Mouse (Mus musculus) retina, adult 2 months (tissue): Measurements from ENCODE around the gene Arl15.

ENCODE experiments used
- DNase-seq: peaks from one replicate; pipeline ENCODE4 v3.0.0-alpha.2; 2012; ENCODE audit warnings: low read depth, low spot score

Gene Arl15

DNA sequence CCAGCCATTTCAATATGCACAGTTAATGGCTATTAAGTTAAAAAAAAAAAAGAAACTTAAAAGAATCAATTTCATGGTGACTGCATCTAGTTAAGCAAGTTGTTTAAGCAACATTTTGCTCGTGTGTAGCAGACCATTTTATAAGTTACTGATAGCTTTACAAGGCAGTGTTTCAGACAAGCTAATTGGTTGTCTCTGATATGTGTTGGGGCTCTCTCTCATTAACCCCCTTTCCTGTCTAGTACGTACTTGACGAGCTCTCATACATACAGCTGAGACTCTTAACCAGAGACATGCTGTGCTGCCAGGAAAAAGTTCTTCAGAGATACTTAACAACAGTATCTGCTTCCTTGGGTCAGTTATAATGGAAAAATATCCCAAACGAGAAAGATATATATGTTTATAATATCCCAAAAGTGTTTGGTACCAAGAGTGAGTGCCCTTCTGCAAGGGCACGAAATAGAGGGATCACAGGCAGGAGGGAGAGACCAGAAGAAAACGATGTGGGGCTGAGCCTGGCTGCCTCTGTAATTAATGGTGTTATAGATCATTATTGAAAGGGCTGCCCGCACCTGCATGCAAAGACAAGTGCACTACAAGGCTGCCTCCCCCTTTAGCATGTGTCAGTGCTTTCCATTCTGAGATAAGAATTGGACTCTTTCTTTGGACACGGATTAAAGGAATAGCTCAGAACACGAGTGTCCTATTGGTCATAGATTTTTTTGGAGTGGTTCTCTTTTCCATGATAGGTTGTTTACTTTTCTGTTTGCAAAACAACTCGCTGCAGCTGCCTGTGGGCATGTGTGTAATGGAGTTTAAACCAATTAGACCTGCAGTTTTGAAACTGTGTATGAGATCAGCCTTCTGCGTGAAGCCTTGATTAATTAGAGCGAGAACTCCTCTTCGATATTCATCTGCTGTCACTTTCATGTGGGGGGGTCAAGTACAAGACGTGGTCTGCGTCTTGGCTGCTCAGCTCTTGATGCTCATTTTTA is 350.0 kb downstream of the Arl15 start:
- DNase-seq, result no peak

DNA sequence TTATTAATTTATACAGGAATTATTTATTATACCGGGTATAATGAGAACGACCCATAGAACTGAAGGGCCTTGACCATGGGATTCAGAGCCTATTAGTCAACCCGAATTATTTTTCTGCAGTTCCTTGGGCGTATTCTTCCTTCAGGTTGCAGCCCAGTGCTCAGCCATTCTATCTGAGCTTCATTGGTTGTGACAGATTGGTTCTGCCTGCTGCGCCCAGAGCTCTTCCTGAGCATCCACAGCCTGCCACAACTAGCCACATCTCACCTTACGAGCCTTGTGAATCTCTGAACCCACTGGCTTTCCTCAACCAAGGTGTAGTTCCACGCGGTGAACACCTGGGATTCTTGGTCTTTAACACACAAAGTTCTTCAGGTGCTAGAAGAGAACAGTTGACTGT is 350.9 kb downstream of the Arl15 start:
- DNase-seq, result no peak

DNA sequence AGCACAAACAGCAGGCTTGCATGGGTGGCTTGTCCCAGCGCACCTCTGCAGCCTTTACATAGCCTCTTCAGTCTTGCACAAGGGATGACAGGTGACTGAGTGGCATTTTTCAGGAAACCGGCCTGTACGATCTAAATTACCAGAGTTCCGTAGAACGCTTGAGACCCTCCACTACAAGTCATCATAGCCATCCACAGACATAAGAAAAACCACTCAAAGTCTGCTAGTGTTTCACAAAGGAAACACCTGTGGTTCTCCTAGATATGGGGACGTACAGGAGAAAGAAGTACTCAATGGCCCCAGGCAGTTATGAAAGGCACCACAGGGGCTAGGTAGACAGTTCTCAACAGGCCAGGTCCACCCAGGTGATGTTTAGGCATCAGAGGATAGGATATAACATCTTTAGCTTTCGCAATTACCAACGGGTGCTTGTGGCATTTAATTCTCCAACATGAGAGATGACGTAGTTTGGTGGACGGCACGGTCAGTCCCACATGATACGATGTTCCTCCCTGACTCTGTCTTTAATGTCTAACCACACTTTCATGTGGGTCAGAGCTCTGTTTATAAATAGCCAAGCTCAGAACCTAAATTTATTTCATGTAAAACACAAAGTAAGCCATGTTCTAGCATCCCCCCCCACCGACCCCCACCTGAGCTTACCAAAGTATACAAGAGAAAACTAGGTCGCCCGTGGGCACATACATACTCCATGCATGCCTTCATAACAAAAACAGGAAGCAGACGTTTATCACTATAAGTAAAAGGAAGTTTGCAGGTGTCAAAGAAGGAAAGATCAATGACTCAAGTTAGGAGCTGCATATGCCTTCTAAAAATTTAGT is 356.8 kb downstream of the Arl15 start:
- DNase-seq, result no peak

DNA sequence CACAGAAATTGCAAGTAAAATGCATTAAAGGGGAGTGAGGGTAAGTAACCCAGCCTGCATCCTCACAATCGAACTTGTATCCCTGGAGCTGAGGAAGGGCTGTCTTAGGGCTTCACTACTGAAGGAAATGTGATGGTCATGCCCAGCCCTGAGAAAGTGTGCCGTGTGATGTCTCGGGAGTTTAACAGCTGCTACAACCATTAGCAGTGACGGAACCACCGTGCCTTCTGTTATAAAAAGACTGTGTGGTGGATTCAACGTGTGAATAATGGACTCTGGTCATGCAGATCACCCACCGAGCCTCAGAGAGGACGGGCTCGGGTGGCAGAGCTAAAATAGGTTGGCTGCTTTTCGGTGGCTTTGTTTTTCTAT is 357.4 kb downstream of the Arl15 start:
- no peak for DNase-seq

DNA sequence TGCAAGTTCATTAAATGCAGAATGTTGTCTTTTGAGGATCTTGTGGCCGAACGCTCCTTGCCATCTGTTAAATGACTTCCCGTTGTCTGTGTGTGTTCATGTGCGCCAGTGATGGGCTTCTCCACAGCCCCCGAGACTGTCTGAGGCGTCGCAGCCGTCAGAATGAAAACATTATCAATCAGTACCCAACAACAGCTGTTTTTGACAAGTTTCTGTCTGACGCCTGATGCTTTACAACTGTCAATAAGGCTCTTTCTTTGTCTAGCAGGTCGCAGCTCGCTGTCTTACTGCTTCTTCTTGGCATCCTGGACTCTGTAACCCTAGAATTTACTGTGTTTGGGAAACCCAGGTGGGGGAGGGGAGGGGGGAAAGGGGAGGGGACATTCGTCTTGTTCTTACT is 362.4 kb downstream of the Arl15 start:
- no peak for DNase-seq

DNA sequence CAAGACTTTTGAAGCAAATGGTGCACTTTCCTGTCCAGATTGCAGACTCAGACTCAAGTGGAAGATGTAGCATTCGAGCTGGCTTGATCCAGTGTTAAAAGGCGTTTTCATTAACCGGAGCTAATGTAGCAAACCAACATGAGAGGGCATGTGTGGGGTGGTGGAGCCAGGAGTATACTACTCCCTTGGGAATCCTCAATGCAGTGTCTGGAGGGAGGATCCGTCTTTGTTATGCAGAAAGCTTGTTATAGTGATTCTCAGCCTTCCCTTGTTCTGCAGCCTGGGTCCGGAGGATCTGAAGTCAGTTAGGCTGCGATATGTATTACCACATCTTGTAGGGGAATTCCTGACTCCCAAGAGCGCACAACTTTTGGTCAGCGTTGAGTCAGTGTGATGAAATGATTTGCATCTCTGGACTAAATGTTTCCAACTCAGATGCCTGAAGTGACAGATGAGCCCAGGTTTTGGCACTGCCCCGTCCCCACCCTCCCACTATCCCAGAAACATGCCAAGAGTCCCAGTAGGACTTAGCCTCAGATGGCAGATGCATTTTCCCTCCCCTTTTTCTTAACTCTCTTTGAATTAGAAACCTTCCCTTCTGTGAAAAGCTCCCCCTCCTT is 363.9 kb downstream of the Arl15 start:
- no peak for DNase-seq

DNA sequence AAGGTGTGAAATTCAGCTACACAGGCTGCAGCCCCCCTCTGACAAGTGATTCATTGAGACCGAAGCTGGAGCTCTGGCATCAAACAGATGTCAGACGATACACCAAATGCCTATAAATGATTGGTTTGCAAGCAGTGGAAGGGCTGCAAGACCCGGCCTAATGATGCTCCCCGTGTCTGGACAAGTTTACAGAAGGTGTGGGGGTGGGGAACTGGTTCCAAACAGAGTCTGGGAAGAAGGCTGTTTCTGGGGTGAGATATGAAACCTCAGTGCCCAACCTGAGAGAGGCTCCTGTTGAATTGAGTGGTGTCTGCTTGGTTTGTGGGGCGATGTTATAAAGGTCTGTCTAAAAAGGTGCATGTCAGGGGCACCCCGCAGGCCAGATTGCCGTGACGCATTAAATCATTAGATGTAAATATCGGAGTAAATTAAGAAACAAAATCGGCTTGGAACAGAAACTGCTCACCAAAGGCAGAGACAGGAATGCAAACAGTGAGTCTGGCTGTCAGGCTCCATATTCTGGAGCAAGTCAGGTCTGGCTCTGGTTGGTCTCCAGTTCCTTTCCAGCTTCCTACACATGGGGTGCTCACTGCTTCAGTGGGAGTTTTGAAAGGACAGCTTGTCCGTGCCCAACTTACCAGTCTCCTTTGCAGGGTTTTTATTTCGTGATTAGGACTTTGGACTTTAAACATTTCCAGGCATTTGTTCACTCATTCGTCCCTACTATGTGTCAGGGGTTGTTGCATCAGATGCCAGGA is 365.5 kb downstream of the Arl15 start:
- DNase-seq, result no peak

DNA sequence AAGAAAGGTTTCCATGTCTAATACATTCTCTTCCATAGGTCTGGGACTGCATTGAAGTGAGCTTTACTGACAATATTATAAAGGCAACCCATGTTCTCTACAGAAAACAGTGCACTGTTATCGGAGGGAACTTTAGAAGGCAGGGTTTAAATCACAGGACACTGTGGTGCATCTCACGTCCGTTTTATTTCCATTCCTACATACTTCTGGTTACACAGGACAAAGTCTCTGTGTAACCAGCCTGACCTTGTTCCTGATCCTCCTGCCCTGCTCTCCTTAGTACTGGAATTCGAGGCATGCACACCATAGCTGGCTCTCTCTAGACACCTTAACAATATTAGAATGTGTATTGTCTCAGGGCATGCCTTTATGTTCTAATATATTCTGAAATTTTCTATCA is 368.4 kb downstream of the Arl15 start:
- DNase-seq, result no peak

DNA sequence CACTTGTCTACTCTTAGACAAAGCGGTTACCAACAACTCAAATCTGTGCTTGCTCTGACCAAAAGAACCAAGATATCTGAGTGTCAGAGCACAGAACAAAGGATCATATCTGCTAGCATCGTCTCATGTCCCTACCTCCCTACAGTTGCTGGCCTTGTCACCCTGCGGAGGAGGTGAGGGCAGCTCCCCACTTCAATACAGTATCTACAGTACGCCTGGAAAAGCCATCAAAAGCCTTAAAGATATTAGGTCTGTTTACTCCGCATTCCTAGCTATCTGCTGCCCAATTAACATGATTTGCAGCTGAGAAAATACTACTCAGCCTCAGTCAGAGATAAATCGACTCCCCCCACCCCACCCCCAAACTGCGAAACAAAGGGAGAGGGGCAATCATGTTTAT is 371.3 kb downstream of the Arl15 start:
- DNase-seq, result no peak

DNA sequence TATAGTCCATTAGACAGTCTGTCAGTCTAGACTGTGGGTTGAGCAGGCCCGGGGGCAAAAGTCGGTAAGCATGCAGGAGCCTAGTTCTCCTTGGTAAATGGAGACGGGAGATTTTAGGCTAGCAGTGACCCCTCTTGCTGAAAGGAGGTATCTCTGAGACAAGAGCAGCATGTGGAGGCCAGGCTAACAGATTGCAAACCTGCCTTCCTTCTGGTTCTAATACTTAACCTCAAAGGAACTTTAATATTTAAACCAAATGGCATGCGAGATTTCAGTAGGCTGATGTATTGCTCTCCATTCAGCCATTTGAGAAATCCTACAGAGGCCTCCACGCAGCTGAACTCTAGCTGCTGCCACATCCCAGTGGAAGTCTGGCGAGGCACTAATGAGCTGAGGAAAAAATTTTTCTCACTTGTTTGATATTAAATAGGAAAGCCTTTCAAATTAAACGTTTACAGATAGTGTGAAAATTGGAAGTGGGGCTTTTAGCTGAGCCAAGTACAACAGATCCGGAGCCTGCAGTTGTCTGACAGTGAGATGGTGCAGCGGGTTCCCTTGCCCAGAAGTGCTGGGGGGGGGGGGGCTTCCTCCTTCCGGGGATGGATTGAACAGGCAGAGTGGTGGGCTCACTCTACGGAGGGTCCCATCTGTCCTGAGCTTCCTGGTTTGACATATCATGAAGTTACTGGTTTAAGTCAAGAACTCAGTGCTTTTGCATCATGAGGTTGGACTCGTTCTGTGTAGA is 372.3 kb downstream of the Arl15 start:
- no peak for DNase-seq

DNA sequence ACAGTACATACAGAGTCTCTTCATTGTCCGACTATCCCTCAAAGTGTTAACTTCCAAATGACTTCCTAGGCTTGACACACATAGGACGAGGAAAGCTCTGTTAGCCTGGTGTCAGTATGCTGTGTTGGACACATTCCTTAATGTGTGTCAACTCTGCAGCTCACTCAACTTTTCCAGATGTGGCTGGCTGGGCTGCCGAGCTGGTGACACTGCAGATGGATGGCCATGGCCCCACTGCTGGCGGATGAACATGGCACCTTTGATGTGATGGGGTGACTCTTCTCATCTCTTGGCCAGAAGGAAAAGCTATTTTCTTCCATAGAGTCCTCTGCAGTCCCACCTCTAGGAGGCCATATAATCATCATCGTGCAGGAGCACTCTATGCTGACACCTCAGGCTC is 375.8 kb downstream of the Arl15 start:
- DNase-seq, result no peak

DNA sequence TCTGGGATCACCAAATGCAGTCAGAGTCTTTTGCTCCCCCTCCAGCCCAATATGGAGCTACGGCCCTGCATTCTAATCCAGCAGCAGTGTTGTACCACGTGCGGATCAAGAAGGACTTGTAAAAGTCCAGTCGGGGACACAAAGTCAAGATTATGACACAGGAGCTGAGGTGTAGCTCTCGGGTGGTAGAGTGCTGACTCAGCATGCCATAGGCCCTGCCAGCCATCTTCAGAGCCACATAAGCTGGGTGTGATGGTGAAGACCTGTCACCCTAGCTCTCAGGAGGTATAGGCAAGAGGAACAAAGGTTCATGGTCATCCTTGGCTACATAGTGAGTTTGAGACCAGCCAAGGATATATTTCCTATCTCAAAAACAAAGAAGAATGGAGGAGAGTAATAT is 377.2 kb downstream of the Arl15 start:
- no peak for DNase-seq

DNA sequence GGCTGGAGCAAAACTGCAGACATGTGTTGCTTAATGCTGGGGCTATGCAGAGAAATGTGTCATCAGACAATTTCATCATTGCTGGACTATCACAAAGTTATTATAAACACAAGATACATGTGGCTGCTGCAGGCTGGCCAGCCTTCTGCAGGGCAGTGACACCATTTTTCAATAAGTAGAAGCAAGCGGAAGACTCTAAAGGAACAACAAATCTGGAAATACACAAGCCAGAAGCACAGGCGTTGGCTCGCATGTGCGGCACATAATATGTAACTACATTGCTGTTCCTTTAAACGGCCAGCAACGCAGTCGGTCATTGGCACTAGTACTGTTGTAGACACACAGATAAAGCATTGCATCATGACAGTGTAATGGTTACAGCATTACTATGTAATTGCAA is 393.8 kb downstream of the Arl15 start:
- no peak for DNase-seq

DNA sequence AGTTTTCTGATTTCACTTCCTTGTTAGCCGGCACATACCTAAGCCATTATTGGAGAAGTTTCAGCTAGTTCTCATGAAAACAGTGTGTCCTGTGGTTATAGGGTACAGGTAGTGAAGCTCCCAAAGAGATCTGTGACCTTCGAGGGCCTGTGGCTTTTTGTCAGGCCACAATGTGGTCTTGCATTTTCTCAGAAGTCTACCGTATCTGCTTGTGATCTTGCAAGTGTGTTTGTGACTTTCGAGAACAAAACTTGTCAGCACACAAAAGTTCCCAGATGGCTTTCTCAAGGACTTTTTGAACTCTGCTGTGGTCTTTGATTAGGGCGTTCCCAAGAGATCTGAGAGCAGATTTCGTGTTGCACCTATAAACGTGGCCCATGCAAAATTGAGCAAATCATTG is 394.5 kb downstream of the Arl15 start:
- no peak for DNase-seq

DNA sequence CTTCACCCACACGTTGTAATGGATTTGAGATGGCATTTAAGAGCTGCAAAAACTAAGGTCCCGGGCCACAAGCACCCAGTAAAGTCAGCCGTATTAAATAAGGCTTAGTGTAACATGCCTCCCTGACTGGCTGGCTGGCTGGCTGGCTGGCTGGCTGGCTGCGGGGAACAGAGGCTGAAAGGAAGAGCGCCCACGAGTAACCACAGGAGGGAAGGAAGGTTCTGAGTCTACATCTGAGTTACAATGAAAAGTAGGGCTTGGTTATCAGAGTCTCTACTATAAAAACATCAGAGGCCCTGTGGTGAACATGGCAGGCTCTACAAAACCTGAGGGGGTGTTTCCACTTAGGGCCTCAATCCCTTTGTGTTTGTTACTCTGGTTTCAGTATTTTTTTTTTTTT is 395.1 kb downstream of the Arl15 start:
- DNase-seq, result no peak

DNA sequence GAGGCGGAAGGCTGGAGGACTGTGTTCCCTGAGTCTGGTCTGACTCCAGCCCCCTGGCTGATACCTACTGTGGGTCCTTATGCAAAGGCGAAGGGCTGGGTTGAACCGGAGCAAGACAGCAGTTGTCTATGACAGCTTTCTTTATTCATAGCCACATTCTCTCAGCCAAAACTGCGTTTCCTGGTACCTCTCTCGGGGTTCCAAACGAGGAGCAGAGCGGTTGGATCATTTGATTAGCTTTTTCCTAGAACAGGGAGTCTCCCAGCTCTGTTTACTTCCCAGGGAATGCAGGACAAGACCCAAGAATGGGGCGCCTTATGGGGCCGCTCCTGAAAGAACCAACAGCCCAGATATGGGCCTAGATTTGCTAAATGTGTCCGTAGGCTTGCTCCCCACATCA is 396.6 kb downstream of the Arl15 start:
- DNase-seq, result no peak

DNA sequence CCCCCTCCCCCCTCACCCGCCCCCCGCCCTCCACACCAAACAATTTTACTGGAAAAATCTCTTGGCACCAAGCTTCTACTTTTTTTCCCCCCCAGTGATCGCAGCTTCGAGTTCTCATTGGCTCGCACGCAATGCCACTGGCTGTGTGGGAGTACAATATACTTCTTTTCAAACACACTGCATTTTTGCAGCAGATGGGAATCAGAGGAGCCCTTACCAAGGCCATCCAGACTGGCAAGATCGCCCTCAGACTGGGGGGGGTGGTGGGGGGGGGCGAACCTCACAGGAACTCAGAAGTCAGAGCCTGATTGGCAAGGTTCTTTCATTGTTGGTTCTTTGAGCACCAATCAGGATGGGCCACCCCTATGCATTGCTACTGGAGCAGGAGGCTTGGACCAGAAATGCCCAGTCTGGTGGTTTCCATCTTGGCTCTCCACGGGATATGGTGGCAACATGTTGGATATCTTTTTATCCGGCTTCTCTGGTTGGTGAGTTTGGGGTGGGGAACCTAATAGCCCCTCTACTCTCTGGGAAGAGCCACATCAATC is 404.0 kb downstream of the Arl15 start:
- no peak for DNase-seq

DNA sequence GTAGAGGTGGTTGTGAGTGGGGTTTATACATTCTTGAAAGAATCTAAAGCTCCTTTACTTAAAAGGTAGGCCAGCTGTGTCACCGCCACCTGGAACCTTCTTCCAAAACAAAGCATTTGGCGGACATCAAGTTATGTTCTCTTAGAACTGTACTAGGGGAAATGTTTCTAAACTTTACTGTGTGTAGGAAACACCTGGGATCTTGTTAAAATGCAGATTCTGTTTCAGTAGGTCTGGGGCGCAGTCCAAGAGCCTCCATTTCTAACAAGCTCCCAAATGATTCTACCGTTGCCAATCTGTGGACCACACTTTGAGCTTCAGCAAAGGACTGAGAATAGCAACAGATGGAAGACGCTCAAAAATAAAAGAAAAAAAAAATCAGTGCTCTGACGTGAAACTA is 405.4 kb downstream of the Arl15 start:
- no peak for DNase-seq

DNA sequence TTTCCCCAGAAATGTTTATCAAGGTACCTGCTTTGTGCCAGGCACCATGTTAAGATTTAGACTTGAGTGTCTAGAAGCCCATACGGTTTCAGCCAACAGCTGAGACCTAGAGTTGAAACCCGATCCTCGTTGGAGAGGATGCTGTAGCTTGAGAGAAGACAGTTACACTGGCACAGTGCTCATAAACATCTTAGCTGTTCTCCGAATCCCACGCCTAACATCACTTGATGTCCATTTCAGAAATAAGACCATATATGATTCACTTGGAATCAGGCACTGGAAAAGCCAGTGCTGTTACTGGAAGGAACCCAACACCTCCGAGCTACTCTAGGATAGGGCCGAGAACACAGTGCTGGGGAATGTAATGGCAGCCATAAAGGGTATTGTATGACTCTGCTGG is 406.2 kb downstream of the Arl15 start:
- no peak for DNase-seq

DNA sequence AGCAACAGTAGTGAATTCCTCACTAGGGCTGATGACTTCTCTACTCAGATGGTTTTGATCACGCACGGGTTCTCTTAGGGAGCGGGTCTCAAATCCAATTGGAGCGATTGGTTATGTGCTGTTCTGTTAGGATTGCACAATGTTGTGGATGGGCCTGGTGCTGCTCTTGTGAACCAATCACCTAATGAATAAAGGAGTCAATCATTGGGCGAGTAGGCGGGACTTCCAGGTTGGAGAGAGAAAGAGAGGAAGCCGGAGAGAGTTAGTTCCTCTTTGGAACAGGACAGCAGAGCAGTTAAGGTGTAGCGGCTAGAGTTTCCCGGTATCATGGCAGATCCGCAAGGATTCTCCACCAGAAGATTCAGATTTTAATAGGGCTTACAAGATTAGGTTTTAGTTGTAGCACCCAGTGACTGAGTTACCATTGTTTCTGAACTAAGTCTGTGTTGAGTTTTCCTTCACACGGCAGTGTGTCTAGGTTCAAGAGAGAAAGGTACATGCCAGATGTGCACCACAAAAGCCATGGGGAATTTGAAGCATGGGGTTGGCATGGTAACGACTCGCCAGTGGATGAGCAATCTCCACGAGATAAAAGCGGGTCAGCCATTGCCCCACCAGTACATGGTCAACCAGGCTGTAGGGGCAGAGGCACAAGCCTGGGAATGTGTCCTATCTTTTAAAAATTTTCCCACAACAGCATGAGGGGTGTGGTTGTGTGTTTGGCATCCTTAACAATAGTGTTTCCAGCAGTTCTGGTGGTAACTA is 408.7 kb downstream of the Arl15 start:
- no peak for DNase-seq
